ENCODE assay signal across 12 mouse cellular contexts in the genomic region with DNA sequence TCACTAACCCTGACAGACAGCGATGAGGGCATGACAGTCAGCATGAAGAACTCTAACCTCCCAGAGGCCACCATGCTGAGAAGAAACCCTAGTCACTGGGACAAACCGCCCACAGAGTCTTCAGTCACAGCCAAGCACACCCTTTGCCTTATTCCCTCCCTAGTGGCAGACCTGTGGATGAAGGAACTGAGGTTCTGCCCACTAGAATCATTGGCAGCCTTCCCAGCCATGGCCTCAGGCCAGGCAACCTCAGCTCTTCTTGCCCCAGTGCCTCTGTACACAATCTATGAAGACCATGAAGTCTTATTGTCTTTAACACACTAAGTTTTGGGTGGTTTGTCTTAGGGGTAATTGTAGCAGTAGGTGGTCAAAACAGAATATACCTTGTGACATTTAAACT.
A peak's percentile ranks its signal among the peaks of the same experiment; 100 is the strongest.
DNase-seq lines count a peak whose midpoint lies in the region; ATAC-seq and TF ChIP-seq lines count a peak whose summit lies in the region.
"Had no signal": no experiment of that assay in that cellular context is flagged by ENCODE, and none has a peak within 500 bp of the region (broad histone marks: within the 10 kb centered on the region; RNA-seq: fewer than 3 reads in every experiment).

No protein-coding gene starts in this region.

- peak; percentile 58 to 73 for DNase-seq in cerebellum, postnatal 14 days
- DNase-seq in cerebellum, adult 8-10 months = no peak
- DNase-seq in liver, adult 2 months (ENCODE audit: extremely low read depth, low read depth, low spot score) = peak; percentile 10
- no peak for DNase-seq in liver
- peak; percentile 12 for DNase-seq in adrenal gland, adult 8-10 months
- peak; percentile 34 to 49 for DNase-seq in kidney, postnatal 4 days
- DNase-seq in thymus, postnatal 25 days = no peak
- DNase-seq in forebrain, embryonic 11.5 days (ENCODE audit: low spot score) = no peak
- DNase-seq: B cell, adult 2 months; thymus, postnatal 36 days had no signal

- no peaks in the 10 kb centered on the region for H3K9me3 ChIP-seq in forebrain, embryonic 11.5 days (ENCODE audit: control insufficient read depth, low read length)
- H3K9me3 ChIP-seq: limb, embryonic 13.5 days had no signal

- no peaks in the 10 kb centered on the region for H3K36me3 ChIP-seq in liver, adult 2 months (ENCODE audit: control insufficient read depth, insufficient read depth, low read length)
- H3K36me3 ChIP-seq in forebrain, embryonic 11.5 days (ENCODE audit: control insufficient read depth, insufficient read depth, low read length) = no peaks in the 10 kb centered on the region
- H3K36me3 ChIP-seq: limb, embryonic 13.5 days had no signal

- no peak overlapping the region for H3K4me2 ChIP-seq in forebrain, embryonic 11.5 days (ENCODE audit: low read depth, low read length, severe bottlenecking)
- H3K4me2 ChIP-seq: limb, embryonic 13.5 days had no signal

- TF ChIP-seq POLR2A in liver, adult 2 months (IDR thresholded peaks at IDR 0.05; ENCODE audit: extremely low read depth, insufficient read depth, low read length) = no peak

- H3K4me3 ChIP-seq in liver, adult 2 months (ENCODE audit: insufficient read depth, low read depth, low read length) = no peak overlapping the region
- H3K4me3 ChIP-seq in forebrain, embryonic 11.5 days (ENCODE audit: low read depth, low read length) = no peak overlapping the region
- H3K4me3 ChIP-seq: limb, embryonic 13.5 days had no signal

- no peak overlapping the region for H3K27ac ChIP-seq in liver, adult 2 months (replicated peaks; ENCODE audit: insufficient read depth, low read depth, low read length)
- H3K27ac ChIP-seq in forebrain, embryonic 11.5 days (ENCODE audit: low read depth, low read length) = no peak overlapping the region
- H3K27ac ChIP-seq: limb, embryonic 13.5 days had no signal

- ATAC-seq in forebrain, embryonic 11.5 days (replicated peaks; ENCODE audit: low FRiP score) = no peak
- ATAC-seq: Patski had no signal

- WGBS in liver, adult 2 months = 64% methylated on average over 2 of the region's 2 CpGs
- 89% methylated on average over 2 of the region's 2 CpGs for WGBS in forebrain, embryonic 11.5 days

- no peak for TF ChIP-seq CTCF in liver, adult 2 months (IDR thresholded peaks at IDR 0.05; ENCODE audit: low read depth, low read length)

- H3K79me2 ChIP-seq in liver, adult 2 months (ENCODE audit: control insufficient read depth, insufficient read depth, low read length) = no peaks in the 10 kb centered on the region

- no peak overlapping the region for H3K9ac ChIP-seq in liver, adult 2 months (ENCODE audit: low read depth, low read length)
- no peak overlapping the region for H3K9ac ChIP-seq in forebrain, embryonic 11.5 days (ENCODE audit: low read length)
- H3K9ac ChIP-seq: limb, embryonic 13.5 days had no signal

- no peaks in the 10 kb centered on the region for H3K4me1 ChIP-seq in liver, adult 2 months (ENCODE audit: control insufficient read depth, insufficient read depth, low read length)
- H3K4me1 ChIP-seq in forebrain, embryonic 11.5 days (replicated peaks; ENCODE audit: control insufficient read depth, insufficient read depth, low read length) = no peaks in the 10 kb centered on the region
- H3K4me1 ChIP-seq: limb, embryonic 13.5 days had no signal

- H3K27me3 ChIP-seq in liver, adult 2 months (ENCODE audit: control insufficient read depth, insufficient read depth, low read length) = no peaks in the 10 kb centered on the region
- H3K27me3 ChIP-seq in forebrain, embryonic 11.5 days (ENCODE audit: control insufficient read depth, insufficient read depth, low read length) = no peaks in the 10 kb centered on the region
- H3K27me3 ChIP-seq: limb, embryonic 13.5 days; Patski had no signal

Comparison
In these comparisons a context has a peak if more than half of its experiments do, and no peak if none do; other contexts are left out.
1. DNase-seq: peak in cerebellum, postnatal 14 days (2 of 2), liver, adult 2 months (single experiment), adrenal gland, adult 8-10 months (single experiment) and kidney, postnatal 4 days (2 of 2); none in cerebellum, adult 8-10 months (single experiment), liver (single experiment), thymus, postnatal 25 days (single experiment) and forebrain, embryonic 11.5 days (single experiment).